Mouse (Mus musculus): ENCODE measurements around the gene Rnf215. TPM values are rescaled to one million over a fixed set of nuclear protein-coding genes. Genes with fewer than 3 reads are reported as not detected.
A peak's percentile ranks its signal among the peaks of the same experiment; 100 is the strongest.
"Not testable (repeated sequence)": the region's sequence is repeated elsewhere in the genome, so short reads cannot be mapped to it uniquely, and the experiment has no call there.

Gene Rnf215
- polyA plus RNA-seq, 1 experiment from 2014 or later, result 52.6 TPM

DNA sequence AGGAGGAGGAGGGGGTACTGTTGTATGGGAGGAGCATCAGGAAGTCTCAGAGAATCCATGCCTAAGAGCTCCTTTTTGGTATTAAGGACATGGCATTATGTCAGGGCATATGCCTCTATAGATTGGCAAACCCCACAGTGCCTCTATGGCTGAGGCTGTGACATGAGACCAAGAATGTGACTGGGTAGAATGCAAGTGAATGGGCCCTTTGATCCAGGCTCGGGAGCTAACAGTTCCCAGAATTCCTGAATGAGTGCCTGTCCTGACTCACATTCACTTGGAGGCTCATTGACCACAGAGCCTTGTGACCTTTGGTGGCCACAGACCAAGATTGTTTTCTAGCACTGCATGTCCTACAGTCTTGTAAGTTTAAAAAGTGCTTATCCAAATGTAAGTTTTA, 47.1 kb downstream of the Rnf215 start:
- peaks cover 49% of the 10 kb centered on the region for H3K36me3 ChIP-seq (ENCODE audit: control insufficient read depth, insufficient read depth)
- no peak for ATAC-seq
- no peaks in the 10 kb centered on the region for H3K27me3 ChIP-seq (replicated peaks; ENCODE audit: control insufficient read depth, insufficient read depth, low read length)
- no peak overlapping the region for H3K27ac ChIP-seq (ENCODE audit: low read length)
- peaks cover under 1% of the 10 kb centered on the region; the same call in 1 of the 2 replicates for H3K4me1 ChIP-seq (replicated peaks; ENCODE audit: control insufficient read depth, insufficient read depth, low read length)
- no peak overlapping the region for H3K4me2 ChIP-seq (ENCODE audit: low read length)
- H3K9me3 ChIP-seq (ENCODE audit: control insufficient read depth, low read length), result no peaks in the 10 kb centered on the region
- no peak overlapping the region for H3K4me3 ChIP-seq (replicated peaks; ENCODE audit: low read length)
- no peak overlapping the region for H3K9ac ChIP-seq (replicated peaks; ENCODE audit: low read depth, low read length)
- WGBS, result 14% methylated on average over 1 of the region's 1 CpGs

DNA sequence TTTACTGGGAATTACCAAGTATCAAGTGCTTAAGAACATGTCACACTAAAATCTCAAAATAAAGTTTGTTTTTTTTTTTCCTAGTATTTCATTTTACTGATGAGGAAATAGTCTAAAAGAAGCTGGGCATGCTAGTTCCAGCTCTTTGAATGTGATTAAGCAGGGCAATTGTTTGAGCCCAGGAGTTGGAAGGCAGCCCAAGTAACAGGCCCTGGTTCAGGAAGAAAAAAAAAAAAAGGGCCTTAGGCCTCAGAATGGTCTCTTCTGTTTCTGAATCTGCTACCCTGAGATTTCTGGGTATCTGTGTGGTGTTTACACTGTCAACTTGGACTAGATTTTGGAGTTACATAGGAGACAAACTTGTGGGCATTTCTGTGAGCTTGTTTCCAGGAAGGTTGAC, 48.5 kb downstream of the Rnf215 start:
- H3K9me3 ChIP-seq (ENCODE audit: control insufficient read depth, low read length), result no peaks in the 10 kb centered on the region
- no peak overlapping the region for H3K27ac ChIP-seq (ENCODE audit: low read length)

DNA sequence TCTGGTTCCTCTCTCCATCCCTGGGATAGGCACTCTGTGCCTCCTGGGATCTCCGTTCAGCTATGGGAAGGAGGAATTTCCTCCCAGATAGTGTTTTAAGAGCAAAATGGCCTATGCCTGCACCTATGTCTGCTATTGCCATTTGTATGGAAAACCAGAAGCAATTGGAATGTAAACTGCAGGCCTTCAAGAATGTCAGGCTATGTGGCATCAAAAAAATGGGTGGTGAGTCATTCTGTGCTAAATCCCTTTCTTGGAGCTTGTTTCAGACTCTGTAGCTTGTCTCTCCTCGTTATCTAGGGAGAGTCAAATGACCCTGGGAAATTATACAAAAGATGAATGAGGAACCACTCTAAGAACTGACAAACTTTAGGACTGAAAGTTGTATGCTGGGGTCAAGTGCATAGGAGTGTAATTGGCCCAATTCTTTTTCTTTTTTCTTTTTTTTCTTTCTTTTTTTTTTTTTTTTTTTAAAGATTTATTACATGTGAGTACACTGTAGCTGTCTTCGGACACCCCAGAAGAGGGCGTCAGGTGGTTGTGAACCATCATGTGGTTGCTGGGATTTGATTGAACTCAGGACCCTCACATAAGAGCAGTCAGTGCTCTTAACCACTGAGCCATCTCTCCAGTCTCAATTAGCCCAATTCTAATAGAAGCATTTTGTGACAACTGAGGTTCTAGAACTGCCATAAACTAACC, 49.4 kb downstream of the Rnf215 start:
- Histone ChIP-seq H3K27ac (ENCODE audit: low read length) (no peak overlapping the region), H3K9ac (replicated peaks; ENCODE audit: low read depth, low read length) (no peak overlapping the region), H3K36me3 (ENCODE audit: control insufficient read depth, insufficient read depth) (peaks cover 33% of the 10 kb centered on the region), H3K4me3 (replicated peaks; ENCODE audit: low read length) (no peak overlapping the region), H3K4me1 (replicated peaks; ENCODE audit: control insufficient read depth, insufficient read depth, low read length) (peaks cover 9% of the 10 kb centered on the region), H3K27me3 (replicated peaks; ENCODE audit: control insufficient read depth, insufficient read depth, low read length) (no peaks in the 10 kb centered on the region), H3K9me3 (ENCODE audit: control insufficient read depth, low read length) (no peaks in the 10 kb centered on the region), H3K4me2 (ENCODE audit: low read length) (no peak overlapping the region)
- 60% methylated on average over 4 of the region's 4 CpGs for WGBS
- ATAC-seq, result no peak

More for the DNA sequence above, 48.5 kb downstream of the Rnf215 start:
- Histone ChIP-seq H3K27me3 (replicated peaks; ENCODE audit: control insufficient read depth, insufficient read depth, low read length) (no peaks in the 10 kb centered on the region), H3K36me3 (ENCODE audit: control insufficient read depth, insufficient read depth) (peaks cover 35% of the 10 kb centered on the region), H3K4me3 (replicated peaks; ENCODE audit: low read length) (no peak overlapping the region), H3K9ac (replicated peaks; ENCODE audit: low read depth, low read length) (no peak overlapping the region), H3K4me2 (ENCODE audit: low read length) (no peak overlapping the region), H3K4me1 (replicated peaks; ENCODE audit: control insufficient read depth, insufficient read depth, low read length) (peaks cover 9% of the 10 kb centered on the region)
- ATAC-seq, result no peak

DNA sequence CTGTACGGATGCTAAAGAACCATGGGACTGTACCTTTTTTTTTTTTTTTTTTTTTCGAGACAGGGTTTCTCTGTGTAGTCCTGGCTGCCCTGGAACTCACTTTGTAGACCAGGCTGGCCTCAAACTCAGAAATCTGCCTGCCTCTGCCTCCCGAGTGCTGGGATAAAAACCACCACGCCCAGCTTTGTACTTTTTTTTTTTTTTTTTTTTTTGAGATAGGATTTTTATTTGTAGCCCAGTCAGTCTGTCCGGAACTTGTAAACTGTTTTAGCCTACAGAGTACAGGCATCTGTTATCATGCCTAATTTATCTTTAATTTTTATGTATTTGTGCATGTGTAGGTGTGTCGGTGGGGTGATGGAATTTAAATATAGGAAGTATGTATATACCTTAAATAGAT, 50.5 kb downstream of the Rnf215 start:
- H3K4me2 ChIP-seq (ENCODE audit: low read length); H3K9ac ChIP-seq (replicated peaks; ENCODE audit: low read depth, low read length); H3K9me3 ChIP-seq (ENCODE audit: control insufficient read depth, low read length); H3K27me3 ChIP-seq (replicated peaks; ENCODE audit: control insufficient read depth, insufficient read depth, low read length); H3K27ac ChIP-seq (ENCODE audit: low read length); ATAC-seq; H3K4me3 ChIP-seq (replicated peaks; ENCODE audit: low read length): not testable (repeated sequence)
- WGBS, result 90% methylated on average over 6 of the region's 6 CpGs
- Histone ChIP-seq H3K36me3 (ENCODE audit: control insufficient read depth, insufficient read depth) (peaks cover 22% of the 10 kb centered on the region), H3K4me1 (replicated peaks; ENCODE audit: control insufficient read depth, insufficient read depth, low read length) (peaks cover 11% of the 10 kb centered on the region)

DNA sequence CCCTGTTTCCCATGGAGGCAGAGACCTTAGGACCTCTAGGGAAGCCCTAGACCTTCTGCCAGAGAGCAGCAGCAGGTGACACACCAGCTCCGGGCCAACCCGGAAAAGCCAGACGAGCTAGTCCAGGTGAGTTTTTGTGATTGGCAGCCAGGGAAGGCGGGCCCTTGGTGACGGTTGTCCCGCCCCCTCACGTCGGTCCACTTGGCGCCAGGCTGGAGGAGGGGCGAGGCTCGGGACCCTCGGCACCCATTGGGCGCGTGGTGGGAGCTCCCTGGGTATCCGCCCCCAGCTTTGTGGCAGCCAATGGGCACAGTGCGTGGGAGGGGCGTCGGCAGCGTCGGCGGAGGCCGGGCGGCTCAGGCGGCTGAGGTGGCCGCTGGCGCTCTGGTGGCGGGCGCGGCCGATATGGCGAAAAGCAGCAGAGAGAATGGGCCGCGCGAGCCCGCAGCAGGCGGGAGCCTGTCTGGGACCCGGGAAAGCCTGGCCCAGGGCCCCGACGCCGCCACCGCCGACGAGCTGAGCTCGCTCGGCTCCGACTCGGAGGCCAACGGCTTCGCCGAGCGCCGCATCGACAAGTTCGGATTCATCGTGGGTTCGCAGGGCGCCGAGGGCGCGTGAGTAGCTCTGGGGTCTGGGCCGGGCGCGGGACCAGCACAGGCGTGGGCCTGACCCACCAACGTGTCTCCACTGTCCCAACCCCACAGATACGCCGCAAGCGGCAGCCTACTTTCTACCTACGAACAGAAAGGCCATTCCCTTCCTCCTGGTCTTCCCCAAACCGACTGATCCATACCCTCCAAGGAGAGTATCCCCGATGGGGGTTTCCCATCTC, 51.7 kb downstream of the Rnf215 start, which contains the start of gene Tbc1d10a:
Tbc1d10a (plus strand) TSS at position 304 of the 832 bp plus-strand sequence.
- peak within 1 kb of the TSS; percentile 78 for H3K4me3 ChIP-seq (replicated peaks; ENCODE audit: low read length)
- H3K27ac ChIP-seq (ENCODE audit: low read length), result peak within 1 kb of the TSS; percentile 45; the same call in 1 of the 2 replicates
- peaks cover 11% of the 10 kb centered on the region for H3K4me1 ChIP-seq (replicated peaks; ENCODE audit: control insufficient read depth, insufficient read depth, low read length)
- H3K9me3 ChIP-seq (ENCODE audit: control insufficient read depth, low read length), result no peaks in the 10 kb centered on the region
- peaks cover 10% of the 10 kb centered on the region for H3K36me3 ChIP-seq (ENCODE audit: control insufficient read depth, insufficient read depth)
- ATAC-seq, result peak; percentile 99
- no peaks in the 10 kb centered on the region for H3K27me3 ChIP-seq (replicated peaks; ENCODE audit: control insufficient read depth, insufficient read depth, low read length)
- H3K9ac ChIP-seq (replicated peaks; ENCODE audit: low read depth, low read length), result peak within 1 kb of the TSS; percentile 81
- peak within 1 kb of the TSS; percentile 88 for H3K4me2 ChIP-seq (ENCODE audit: low read length)
- WGBS, result under 1% methylated on average over 71 of the region's 71 CpGs

DNA sequence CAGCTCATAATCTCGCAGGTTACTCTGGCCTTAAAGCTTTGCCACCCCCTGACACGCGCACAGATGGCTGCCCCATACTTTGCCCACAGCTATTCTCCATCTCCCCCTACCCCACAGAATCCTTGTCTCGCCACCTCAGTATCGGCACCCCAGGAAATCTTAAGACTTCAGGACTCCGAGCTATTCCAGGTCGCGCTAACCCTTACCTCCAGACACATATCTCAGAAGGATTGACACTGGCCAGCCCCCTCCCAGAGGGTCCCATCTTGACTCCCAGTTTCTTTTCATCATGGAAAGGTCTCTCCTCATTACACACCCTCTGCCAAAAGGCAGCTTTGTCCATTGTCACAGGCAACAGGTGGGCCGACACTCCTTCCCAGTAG, 52.3 kb downstream of the Rnf215 start:
- Histone ChIP-seq H3K4me2 (ENCODE audit: low read length) (peak overlapping the region; percentile 88), H3K36me3 (ENCODE audit: control insufficient read depth, insufficient read depth) (peaks cover 7% of the 10 kb centered on the region), H3K27me3 (replicated peaks; ENCODE audit: control insufficient read depth, insufficient read depth, low read length) (no peaks in the 10 kb centered on the region), H3K9me3 (ENCODE audit: control insufficient read depth, low read length) (no peaks in the 10 kb centered on the region), H3K4me3 (replicated peaks; ENCODE audit: low read length) (peak overlapping the region; percentile 78), H3K4me1 (replicated peaks; ENCODE audit: control insufficient read depth, insufficient read depth, low read length) (peaks cover 11% of the 10 kb centered on the region), H3K27ac (ENCODE audit: low read length) (no peak overlapping the region), H3K9ac (replicated peaks; ENCODE audit: low read depth, low read length) (peak overlapping the region; percentile 81)
- 11% methylated on average over 9 of the region's 9 CpGs for WGBS
- no peak; the same call in 1 of the 2 replicates for ATAC-seq

DNA sequence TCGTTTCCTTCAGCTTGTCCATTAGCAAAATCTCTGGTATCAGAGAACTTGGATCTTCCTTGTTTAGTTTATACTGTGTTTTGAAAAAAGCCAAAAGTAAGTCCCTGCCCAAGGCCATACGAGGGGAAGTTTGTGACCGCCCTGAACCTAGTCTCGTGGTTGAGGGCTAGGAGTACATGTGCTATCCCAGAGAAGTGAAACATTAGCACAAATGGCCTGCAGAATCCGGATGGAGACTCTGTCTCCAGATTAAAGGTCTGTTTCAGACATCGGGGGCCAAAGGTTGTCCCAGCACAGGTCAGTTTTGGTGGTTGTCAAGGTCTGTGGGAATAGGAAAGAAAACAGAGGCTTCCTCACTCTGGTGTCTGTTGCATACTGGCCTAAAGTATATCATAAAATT, 54.2 kb downstream of the Rnf215 start:
- H3K4me2 ChIP-seq (ENCODE audit: low read length), result no peak overlapping the region
- no peaks in the 10 kb centered on the region for H3K27me3 ChIP-seq (replicated peaks; ENCODE audit: control insufficient read depth, insufficient read depth, low read length)
- no peaks in the 10 kb centered on the region for H3K36me3 ChIP-seq (ENCODE audit: control insufficient read depth, insufficient read depth)
- H3K9me3 ChIP-seq (ENCODE audit: control insufficient read depth, low read length), result no peaks in the 10 kb centered on the region
- WGBS, result 88% methylated on average over 6 of the region's 6 CpGs
- no peak overlapping the region for H3K9ac ChIP-seq (replicated peaks; ENCODE audit: low read depth, low read length)
- H3K4me1 ChIP-seq (replicated peaks; ENCODE audit: control insufficient read depth, insufficient read depth, low read length), result peaks cover 11% of the 10 kb centered on the region
- no peak overlapping the region for H3K27ac ChIP-seq (ENCODE audit: low read length)
- ATAC-seq, result no peak
- H3K4me3 ChIP-seq (replicated peaks; ENCODE audit: low read length), result no peak overlapping the region

GRCm38 (mm10) chr11:4190677-4191076, 55.7 kb downstream of the Rnf215 start:
- Histone ChIP-seq H3K9me3 (ENCODE audit: control insufficient read depth, low read length) (no peaks in the 10 kb centered on the region), H3K4me1 (replicated peaks; ENCODE audit: control insufficient read depth, insufficient read depth, low read length) (peaks cover 11% of the 10 kb centered on the region), H3K27ac (ENCODE audit: low read length) (no peak overlapping the region), H3K4me2 (ENCODE audit: low read length) (no peak overlapping the region), H3K36me3 (ENCODE audit: control insufficient read depth, insufficient read depth) (no peaks in the 10 kb centered on the region), H3K27me3 (replicated peaks; ENCODE audit: control insufficient read depth, insufficient read depth, low read length) (no peaks in the 10 kb centered on the region), H3K9ac (replicated peaks; ENCODE audit: low read depth, low read length) (no peak overlapping the region), H3K4me3 (replicated peaks; ENCODE audit: low read length) (no peak overlapping the region)
- 60% methylated on average over 3 of the region's 3 CpGs for WGBS
- ATAC-seq, result no peak

All from forebrain, embryonic 16.5 days (tissue).